Mouse (Mus musculus) left cerebral cortex, postnatal 4 days (tissue): ENCODE data around the gene Man1a. TPM values are rescaled to one million over a fixed set of nuclear protein-coding genes. Genes with fewer than 3 reads are reported as not detected.
A peak's percentile ranks its signal among the peaks of the same experiment; 100 is the strongest.

Source experiments
- DNase-seq: peaks from one replicate; pipeline ENCODE4 v3.0.0-alpha.2; 2022
- intact Hi-C: fragments of 180-260 bp; cut with DNase I; formaldehyde crosslinking; loops from one replicate; pipeline ENCODE4 v1.15.1; 2025
- total RNA-seq, 2 experiments: library from RNA; stranded (reverse); gene quantifications; 2 replicates each; pipeline ENCODE4 v1.2.3; 2021

Man1a gene
- 10 to 100 TPM; 21.1 to 21.7 TPM for total RNA-seq

DNA sequence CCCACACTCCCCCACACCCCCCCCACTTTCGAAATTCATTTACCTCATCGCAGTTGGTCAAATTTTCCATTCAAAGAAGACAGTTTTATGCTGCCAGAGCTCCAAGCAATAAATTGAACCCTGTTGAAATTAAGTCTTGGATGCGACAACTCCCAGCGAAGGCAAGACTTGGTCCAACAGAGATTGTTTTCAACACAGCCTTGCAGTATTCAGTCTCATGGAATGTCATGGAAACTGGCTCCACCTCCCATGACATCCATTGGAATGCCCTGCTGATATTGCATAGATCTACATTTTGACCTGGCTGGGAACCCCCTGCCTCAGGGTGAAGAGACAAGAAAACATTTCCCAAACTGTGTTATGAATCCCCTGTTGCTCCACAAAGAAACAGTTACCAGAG, at the start of gene Man1a:
Man1a (minus strand) TSS at position 190 of the 400 bp plus-strand sequence.
- intact Hi-C loops: no loop called here
- no peak for DNase-seq

DNA sequence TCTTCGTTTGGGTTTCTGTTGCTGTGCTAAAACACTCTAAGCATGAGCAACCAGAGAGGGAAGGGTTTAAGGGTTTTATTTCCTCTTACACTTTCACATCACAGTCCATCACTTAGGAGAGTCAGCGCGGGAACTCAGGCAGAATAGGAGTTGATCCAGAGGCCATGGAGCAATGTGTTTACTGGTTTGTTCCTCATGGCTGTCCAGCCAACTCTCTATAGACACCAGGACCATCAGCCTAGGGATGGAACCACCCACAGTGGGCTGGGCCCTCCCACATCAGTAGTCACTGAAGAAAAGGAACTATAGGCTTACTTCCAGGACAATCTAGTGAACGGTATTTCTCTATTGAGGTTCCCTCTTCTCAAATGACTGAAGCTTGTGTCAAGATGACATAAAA, 45.4 kb upstream of the Man1a start:
- no peak for DNase-seq
- intact Hi-C loops: no loop called here

DNA sequence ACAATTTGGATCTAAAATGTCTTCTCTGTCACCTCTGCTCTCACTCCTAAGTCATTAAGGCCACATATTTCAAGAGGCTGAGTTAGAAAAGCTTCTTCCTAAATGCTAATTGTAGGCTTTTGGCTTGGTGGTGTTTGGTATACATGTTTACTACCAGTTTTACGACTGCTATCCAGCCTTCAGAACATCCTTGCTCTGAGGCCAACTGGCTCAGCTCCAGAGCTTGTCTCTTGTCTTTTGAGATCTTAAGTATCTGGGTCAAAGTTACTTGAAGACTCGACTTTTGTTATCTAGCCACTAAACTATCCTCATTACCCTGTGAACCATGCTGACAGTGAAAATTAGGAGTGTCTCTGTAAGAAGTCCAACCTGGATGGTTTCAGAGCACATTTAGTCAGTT, 44.0 kb upstream of the Man1a start:
- intact Hi-C loops: no loop called here
- DNase-seq: peak; percentile 1

DNA sequence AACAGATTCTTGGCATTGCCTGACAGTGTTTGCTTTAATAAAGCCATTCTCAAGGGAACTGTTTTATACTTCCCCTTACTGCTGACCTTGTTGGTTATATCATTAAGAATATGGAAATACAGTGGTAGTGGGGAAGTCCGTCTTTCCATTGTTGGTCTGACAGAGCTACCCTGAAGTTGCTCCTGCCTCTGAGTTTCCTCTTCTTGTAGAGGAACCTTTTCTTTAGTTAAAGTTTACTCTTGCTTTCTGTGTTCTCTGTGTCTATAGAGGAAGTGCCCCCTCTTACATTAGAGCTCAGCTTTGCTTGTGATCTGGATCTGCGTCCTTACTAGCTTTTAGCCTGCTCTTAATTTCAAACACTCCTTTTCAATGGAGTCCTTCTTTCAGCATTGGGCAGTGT, 42.9 kb upstream of the Man1a start:
- no peak for DNase-seq

DNA sequence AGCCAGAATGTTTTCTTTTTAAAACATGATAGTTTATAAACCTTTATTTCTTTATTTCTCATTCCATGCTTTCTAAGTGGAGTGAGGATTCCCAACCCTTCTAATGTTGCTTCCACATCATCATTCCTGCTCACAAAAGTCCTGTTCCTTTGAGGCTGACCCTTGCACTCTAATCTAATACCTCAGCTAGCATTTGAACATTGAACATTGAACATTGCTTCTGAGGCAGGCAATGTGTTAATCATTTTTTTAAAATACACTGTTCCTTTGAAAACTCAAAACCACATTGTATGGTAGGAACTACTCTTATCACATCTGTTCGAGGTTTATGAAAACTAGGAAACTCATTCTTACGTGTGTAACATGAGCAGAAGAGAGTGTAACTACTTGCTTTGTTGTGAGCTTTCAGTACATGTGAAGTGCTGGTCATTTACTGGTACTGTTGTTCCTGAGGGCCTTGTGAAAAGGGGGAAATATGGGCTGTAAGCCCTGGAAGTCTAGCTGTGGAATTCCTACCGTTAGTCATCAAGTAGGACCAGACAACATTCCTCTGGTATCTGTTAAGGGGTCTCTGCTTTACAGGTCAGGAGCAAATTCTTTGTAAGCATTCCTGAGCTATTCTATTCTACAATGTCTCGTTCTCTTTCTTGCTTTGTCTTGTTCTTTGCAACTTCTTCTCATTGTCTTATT, 42.0 kb upstream of the Man1a start:
- no peak for DNase-seq
- intact Hi-C loops: no loop called here

More for the DNA sequence above, 42.9 kb upstream of the Man1a start:
- intact Hi-C loops: no loop called here

DNA sequence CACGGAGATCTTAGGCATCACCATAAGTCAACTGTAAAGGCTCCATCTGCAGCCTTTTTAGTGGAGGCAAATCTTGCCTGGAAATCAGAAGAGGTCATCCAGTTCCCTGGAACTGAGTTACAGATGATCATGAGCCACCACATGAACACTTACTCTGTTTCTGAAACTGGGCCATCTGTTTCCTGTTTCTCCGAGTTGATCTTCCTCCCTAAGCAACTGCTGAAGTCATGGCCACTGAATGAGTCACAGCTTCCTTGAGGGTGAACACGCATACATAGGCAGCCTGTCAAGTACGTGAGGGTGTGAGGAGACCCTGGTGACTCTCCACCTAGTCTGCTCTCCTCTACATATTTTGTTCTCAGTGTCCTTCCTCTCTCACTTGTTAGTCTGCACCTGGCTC, 41.4 kb upstream of the Man1a start:
- intact Hi-C loops: no loop called here
- DNase-seq: no peak

DNA sequence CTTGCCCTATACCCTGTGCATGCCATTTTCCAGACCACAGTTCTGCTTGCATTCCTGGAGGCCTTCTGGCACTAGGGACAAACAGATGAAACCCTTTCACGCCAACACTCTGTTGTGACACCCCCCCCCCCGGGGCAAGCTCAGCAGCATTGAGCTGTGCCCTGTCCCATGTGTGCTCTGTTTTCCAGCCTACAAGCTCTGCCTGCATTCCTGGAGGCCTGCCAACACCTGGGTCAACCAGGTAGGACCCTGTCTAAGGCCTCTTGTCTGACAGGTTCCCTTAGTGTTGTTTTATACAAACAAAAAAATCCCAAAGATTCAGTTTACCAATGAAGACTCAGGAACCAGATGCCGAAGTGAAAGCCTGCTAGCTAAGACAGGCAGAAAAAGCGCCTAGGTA, 27.3 kb upstream of the Man1a start:
- peak; percentile 5 for DNase-seq
- intact Hi-C loops: no loop called here

DNA sequence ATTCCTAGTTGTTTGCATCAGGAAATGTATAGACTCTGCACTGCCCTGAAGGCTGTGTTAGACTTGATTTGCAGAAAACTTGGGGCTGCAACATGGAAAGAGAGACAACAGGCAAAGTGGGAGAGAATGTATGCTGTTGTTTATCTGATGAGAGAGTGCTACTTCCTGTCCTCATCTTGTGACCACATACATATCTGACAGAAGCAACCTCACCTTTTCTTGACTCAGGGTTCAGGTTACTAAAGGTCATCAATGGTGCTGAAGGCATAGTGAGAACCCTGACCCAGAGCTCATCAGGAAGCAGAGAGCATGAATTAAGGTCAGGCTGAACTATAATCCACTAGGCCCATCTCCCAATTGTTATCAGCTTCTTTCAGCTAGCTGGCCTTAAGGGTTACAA, 15.7 kb upstream of the Man1a start:
- intact Hi-C loops: no loop called here
- DNase-seq: no peak

DNA sequence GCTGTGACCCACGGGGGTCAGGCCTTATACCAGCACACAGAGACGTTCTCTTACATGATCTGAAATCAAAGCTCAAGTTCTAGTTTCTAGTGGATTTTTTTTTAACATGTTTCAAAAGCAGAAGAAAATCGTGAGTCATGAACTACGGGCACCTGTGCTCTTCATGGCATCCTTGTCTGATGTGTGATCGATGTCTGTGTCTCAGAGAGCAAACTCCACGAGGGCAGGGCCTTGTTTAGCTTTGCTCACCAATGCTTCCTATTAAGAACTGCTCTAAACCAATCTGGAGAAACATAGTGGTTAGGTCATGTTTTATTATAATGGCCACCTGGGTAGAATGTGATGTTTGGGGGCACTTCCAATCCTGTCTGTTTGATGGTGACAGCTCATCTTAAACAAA, 13.5 kb upstream of the Man1a start:
- intact Hi-C loops: no loop called here
- DNase-seq: no peak

DNA sequence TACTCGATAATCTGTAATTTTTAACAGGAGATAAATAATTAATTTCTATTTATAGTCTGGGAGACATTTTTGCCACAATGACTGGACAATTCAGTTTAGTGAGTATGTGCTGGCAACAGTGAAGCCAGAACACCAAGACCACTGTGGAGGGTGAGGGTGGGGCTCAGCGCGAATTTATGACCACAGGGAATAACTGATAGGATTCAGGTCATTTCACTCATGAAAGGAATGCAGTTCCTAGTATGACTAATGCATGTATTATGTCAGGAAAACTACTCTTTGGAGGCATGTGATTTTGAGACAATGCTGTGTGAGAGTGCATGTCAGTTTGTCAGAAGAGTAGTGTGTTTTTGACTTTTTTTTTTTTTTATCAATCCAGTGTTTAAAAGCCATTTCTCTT, 10.9 kb upstream of the Man1a start:
- intact Hi-C loops: no loop called here
- no peak for DNase-seq

DNA sequence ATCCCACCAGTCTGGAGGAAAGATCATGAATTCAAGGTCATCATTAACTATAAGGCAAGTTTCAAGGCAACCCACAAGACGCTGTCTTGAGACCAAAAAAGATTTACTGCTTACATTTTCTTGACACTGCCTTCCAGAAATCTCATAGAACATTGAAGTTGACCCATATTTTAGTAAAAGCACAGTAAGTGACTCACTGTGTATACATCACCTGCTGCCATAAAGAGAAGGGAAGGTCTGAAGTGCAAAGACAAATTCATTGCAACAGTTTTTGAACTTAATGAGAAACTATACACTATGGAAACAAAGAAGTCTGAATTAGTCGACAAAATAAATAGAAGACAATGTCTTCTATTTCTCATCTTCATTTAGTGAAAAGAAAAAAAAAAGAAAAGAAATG, 8.7 kb upstream of the Man1a start:
- DNase-seq: no peak
- intact Hi-C loops: no loop called here

DNA sequence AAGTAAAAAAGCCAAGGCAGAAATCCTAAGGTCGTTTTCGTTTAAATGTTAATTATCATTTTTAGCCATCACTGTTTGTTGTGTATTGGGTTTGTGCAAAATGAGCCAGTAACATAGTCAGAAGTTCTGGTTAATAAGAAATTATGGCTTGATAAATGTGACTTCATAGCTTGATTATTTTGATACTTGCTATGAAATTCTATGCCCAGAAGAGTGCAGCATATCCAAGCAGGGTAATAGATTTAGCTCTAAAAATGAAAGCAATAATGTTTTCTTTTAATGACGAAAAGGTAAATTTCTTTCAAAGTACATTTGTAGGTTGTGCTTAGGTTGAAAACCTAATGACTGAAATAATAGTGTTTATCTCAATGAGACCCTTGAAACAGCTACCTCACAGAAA, 596 bp upstream of the Man1a start:
- no peak for DNase-seq
- intact Hi-C loops: no loop called here

DNA sequence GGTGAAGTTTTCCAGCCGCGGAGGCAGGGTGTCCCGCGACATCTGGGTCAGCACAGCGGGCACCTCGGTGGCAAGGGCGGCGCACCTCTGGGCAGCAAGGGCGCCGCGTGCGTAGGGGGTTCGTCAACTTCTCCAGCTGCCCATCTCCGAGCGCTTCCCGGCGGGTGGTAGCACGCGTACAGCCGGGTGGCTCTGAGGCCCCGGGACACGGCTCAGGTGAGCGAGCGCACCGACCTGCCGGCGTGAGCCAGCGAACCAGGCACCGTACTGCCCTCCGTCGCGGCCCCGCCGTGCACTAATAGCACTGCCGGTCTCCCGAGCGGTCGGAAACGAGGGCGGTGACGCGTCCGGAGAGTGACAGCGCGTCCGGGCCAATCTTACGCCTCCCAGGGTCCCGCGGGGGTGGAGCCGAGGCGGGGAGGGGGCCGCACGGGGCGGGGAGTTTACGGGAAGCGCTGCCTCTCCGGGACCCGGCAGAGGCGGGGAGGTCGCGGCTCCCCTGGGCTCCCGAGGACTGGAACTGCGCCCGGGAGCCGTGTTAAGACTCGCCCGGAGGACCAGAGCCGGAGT, 883 bp downstream of the Man1a start:
- peak; percentile 90 for DNase-seq
- intact Hi-C loops: no loop called here

DNA sequence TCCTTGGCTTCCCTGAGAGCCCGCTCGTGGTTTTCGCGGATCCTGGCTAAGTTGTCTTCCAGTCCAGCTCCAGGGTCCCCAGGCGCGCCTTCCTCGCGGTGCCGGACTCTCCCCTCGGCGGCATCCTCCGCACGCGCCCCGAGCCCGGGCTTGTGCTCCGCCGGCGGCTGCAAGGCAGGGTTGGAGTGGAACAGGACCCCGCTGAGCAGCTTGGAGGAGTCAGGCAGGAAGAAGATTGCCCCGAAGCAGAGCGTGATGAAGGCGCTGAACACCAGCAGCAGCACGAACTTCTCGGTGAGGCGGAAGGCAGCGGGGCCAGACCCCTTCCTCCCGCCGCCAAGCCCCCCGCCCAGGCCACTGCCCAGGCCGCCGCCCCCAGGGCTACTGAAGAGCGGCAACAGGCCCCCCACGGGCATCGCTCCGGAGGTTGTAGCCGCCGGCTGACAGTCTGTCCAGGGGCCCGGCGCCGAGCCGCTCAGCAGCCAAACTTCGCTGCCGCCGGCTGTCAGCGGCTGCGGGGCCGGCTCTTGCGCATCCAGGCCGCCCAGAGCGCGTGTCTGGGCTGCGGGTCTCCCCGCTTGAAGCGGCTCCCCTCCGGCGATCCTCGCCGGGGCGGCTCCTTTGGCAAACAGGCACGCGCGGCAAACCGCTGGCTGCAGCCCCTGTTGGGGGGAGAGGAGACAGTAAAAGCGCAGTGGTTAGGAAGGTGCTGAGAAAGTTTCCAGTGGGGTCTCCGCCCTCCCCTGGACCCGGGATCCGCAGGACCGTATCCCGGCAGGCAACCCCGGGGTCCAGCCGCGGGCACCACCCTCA, 1.6 kb downstream of the Man1a start:
- DNase-seq: peak; percentile 47
- intact Hi-C loops: no loop called here

DNA sequence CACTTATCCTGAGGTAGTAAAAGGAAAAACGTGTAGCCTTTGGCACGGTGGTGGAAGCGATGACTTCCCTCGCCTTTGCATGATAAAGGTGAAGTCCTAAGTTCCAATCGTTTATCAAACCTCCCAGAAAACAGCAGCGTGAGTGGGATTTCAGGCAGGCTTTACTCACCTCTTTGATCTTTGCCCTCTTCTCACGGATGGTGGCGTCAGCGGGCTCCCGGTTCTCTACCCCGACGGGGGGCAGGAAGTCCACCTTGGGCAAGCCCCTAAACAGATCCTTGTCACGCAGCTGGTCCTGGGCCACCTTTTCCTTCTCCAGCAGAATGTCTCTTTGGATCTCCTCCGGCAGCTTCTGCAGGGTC, 2.2 kb downstream of the Man1a start:
- DNase-seq: no peak
- intact Hi-C loops: no loop called here

DNA sequence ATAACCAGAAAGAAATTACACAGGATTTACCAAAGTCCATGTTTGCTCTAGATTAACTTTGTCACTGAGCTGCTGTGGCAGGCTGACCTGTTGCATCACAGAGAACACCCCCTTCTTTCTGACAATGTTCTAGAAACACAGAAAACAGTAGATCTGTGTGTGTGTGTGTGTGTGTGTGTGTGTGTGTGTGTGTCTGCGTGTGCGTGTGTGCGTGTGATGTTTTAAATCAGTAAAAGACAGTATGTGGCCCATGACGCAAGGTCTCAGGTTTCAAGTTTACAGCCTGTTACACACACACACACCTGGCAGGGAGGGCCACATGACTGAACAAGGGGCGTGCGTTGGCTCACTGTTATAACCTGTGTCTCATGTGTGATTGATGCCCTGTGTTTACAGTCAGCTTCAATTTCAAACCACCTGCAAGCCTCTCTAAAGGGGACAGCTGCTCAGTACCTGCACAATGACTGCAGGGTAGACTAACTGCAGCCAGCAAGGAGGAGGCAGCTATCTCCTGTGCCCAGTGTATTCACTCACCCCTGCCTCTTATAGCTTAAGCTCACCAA, 2.7 kb downstream of the Man1a start:
- intact Hi-C loops: no loop called here
- DNase-seq: no peak

DNA sequence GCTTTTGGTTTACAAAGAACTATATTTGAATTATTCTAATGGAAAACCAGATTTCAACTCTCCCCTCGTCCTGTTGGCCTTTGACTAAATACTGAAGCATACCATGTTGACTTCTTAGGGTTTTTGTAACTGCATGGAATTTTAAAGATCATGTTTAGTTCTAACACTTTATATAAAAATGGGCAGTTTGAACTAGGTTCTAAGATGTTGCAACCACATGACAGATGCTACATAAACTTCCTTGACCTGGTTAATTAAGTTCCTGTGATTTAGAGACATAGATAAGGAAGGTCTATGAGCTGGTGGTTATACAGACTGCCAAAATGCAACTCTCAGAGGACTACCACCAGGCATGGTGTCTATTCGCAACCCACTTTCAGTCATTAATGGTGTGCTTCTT, 4.1 kb downstream of the Man1a start:
- intact Hi-C loops: no loop called here

DNA sequence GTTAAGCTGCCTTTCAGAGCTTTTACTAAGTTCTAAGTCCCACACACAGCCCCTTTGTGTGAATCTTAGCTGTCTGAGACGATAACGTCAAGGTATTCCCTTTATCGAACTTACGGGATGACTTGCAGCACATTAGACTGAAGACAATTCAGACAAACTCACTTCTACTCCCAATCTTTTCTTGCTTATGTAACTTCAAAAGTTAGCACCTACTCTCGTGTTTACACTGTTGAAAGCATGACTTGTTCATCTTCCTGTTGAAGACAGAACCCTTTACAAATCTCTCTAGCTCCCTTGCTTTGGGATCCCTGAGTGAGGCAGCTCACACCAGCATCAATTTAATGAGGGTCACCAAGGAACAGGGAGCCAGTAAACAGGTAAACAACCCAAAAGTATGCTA, 5.9 kb downstream of the Man1a start:
- DNase-seq: no peak
- intact Hi-C loops: no loop called here

More for the DNA sequence above, 4.1 kb downstream of the Man1a start:
- no peak for DNase-seq

DNA sequence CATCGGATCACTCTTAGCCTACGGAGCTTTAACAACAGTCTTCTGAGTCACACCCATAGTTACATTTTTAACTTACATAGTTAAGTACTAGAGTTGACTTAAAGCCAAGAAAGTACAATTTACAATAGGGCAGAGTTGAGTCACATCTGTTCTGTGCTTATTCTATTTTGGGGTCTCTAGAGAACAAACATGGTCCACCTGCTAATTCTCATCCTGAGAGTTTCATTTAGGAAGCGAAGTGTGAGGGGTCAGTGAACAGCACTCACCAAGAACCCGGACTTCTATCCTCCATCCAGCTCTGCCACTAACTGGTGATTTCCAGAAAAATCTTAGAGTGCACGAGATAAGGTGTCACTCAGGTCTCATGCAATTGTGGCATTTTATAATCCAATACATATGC, 7.0 kb downstream of the Man1a start:
- intact Hi-C loops: no loop called here
- no peak for DNase-seq

DNA sequence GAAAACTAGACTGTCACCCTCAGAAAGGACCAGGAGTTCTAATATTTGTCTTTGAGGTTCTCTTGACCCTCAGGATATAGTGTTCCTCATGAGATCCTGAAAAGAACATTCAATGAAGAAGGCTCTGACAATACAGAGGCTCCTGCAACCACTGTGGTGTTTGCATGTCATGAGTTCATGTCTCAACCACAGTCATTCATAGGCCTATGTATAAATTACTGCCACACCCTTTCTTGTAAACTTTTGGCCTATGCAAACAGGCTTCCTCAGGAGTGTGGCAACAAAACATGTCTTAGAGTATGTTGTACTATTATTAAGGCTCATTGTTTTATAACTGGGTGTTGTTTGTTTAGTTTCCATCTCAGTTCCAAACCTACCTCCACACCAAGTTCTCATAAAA, 9.7 kb downstream of the Man1a start:
- intact Hi-C loops: no loop called here
- no peak for DNase-seq

DNA sequence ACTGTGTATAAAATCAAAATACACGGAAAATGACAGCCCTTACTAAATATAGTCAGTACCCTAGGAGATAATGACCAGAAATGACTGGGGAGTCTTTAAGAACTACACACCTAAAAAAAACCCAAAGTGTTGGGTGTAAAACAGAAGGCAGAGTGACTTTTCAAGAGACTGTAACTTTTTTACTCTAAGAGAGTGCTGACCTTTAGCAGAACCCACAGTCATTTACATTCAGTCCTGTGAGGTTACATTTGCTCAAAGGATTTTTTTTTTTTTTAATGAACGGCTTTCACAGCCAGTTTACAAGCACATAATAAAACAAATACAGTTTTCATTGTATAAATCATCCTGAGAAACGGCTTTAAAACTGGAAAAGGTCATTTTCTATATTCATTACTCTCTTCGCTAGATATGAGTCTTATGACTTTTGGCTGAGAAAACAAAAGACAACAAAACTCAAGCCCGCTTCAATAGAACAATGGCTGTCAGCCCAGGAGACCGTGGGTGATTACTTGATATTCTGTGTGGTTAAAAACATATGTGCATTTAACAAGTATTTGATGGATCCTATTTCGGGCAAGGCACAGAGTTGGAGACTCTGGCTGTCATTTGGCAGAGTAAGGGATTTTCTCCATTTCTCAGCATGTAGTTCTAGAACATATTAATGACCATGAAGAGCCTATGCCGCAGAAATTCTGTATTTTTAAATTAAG, 12.7 kb downstream of the Man1a start:
- no peak for DNase-seq
- intact Hi-C loops: no loop called here
